Mouse (Mus musculus): Measurements from ENCODE around the gene Ap3s2.

DNA sequence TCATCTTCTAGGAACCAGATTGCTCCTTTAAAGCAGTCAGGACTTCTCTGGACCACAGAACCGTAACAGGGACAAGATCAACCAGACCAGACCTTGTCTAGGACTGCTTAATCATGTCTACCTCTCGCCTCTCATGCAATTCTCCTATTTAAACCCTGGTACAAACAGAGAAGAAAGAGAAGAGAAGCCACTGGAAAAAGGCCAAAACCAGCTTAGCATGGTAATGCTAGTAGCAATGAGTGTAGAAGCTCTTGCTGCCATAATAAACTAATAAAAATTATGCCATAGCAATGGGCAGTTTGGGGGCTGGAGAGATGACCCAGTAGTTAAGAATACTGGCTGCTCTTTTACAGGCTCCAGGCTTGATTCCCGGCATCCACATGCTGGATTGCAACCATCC is 13.5 kb downstream of the Ap3s2 start:
- no peak for TF ChIP-seq CTCF (IDR thresholded peaks at IDR 0.05; ENCODE audit: control insufficient read depth, insufficient read depth, insufficient read length)
- no peak for TF ChIP-seq USF1 (IDR thresholded peaks at IDR 0.05; ENCODE audit: low read depth)
- TF ChIP-seq CEBPB (IDR thresholded peaks at IDR 0.05; ENCODE audit: low read depth): no peak
- TF ChIP-seq FOSL1 (IDR thresholded peaks at IDR 0.05; ENCODE audit: insufficient read depth, low read length, poor library complexity, severe bottlenecking): no peak
- no peak for TF ChIP-seq MAX (IDR thresholded peaks at IDR 0.05)
- no peak for TF ChIP-seq MYOG (IDR thresholded peaks at IDR 0.05; ENCODE audit: control insufficient read depth, extremely low read depth, insufficient read length)
